15 mouse cellular contexts compared by ENCODE assay signal in genomic region chr19:56461522-56462101, GRCm38 (mm10). TPM values are rescaled to one million over a fixed set of nuclear protein-coding genes. Genes with fewer than 3 reads are reported as not detected.
DNase-seq lines count a peak whose midpoint lies in the region; ATAC-seq lines count a peak whose summit lies in the region.
"Had no signal": no experiment of that assay in that cellular context is flagged by ENCODE, and none has a peak within 500 bp of the region (broad histone marks: within the 10 kb centered on the region; RNA-seq: fewer than 3 reads in every experiment).

Gene Plekhs1, plus strand, starts transcription at chr19:56461640.

- H3K4me1 ChIP-seq in intestine, embryonic 15.5 days (replicated peaks) = peaks cover 5% of the 10 kb centered on the region; the same call in 1 of the 2 replicates
- no peaks in the 10 kb centered on the region for H3K4me1 ChIP-seq in midbrain, embryonic 16.5 days (ENCODE audit: control insufficient read depth, insufficient read depth, low read length)
- H3K4me1 ChIP-seq in hindbrain, embryonic 12.5 days = no peaks in the 10 kb centered on the region
- H3K4me1 ChIP-seq: embryonic facial prominence, embryonic 15.5 days had no signal

- H3K27me3 ChIP-seq in intestine, embryonic 15.5 days (replicated peaks) = no peaks in the 10 kb centered on the region
- no peaks in the 10 kb centered on the region for H3K27me3 ChIP-seq in midbrain, embryonic 16.5 days (ENCODE audit: control insufficient read depth, insufficient read depth, low read depth, low read length)
- H3K27me3 ChIP-seq in hindbrain, embryonic 12.5 days = no peaks in the 10 kb centered on the region
- H3K27me3 ChIP-seq: embryonic facial prominence, embryonic 15.5 days; forebrain, embryonic 15.5 days; heart, embryonic 12.5 days; limb, embryonic 15.5 days had no signal

- WGBS in intestine, embryonic 15.5 days = 55% methylated on average over 10 of the region's 10 CpGs
- WGBS in midbrain, embryonic 16.5 days = 64% methylated on average over 10 of the region's 10 CpGs
- 76% methylated on average over 10 of the region's 10 CpGs for WGBS in hindbrain, embryonic 12.5 days

- H3K27ac ChIP-seq in intestine, embryonic 15.5 days = no peak within 1 kb of the TSS
- H3K27ac ChIP-seq in midbrain, embryonic 16.5 days (ENCODE audit: low read length) = no peak within 1 kb of the TSS
- H3K27ac ChIP-seq in hindbrain, embryonic 12.5 days = no peak within 1 kb of the TSS
- H3K27ac ChIP-seq: embryonic facial prominence, embryonic 15.5 days; forebrain, embryonic 15.5 days; gastrocnemius, adult 2 months; limb, embryonic 15.5 days had no signal

- H3K9ac ChIP-seq in intestine, embryonic 15.5 days = no peak within 1 kb of the TSS
- no peak within 1 kb of the TSS for H3K9ac ChIP-seq in midbrain, embryonic 16.5 days (ENCODE audit: low read depth, low read length)
- H3K9ac ChIP-seq in hindbrain, embryonic 12.5 days = no peak within 1 kb of the TSS
- H3K9ac ChIP-seq: embryonic facial prominence, embryonic 15.5 days; forebrain, embryonic 15.5 days; heart, embryonic 12.5 days; limb, embryonic 15.5 days had no signal

- no peak within 1 kb of the TSS for H3K4me2 ChIP-seq in intestine, embryonic 15.5 days (replicated peaks)
- H3K4me2 ChIP-seq in midbrain, embryonic 16.5 days (ENCODE audit: low read length) = no peak within 1 kb of the TSS
- no peak within 1 kb of the TSS for H3K4me2 ChIP-seq in hindbrain, embryonic 12.5 days (replicated peaks)
- H3K4me2 ChIP-seq: embryonic facial prominence, embryonic 15.5 days; forebrain, embryonic 15.5 days; heart, embryonic 12.5 days; limb, embryonic 15.5 days had no signal

- no peak within 1 kb of the TSS for H3K4me3 ChIP-seq in intestine, embryonic 15.5 days (replicated peaks)
- H3K4me3 ChIP-seq in midbrain, embryonic 16.5 days (ENCODE audit: low read depth, low read length) = no peak within 1 kb of the TSS
- H3K4me3 ChIP-seq in hindbrain, embryonic 12.5 days = no peak within 1 kb of the TSS
- H3K4me3 ChIP-seq: embryonic facial prominence, embryonic 15.5 days; forebrain, embryonic 15.5 days; gastrocnemius, adult 2 months; heart, embryonic 12.5 days; limb, embryonic 15.5 days had no signal

- H3K9me3 ChIP-seq in intestine, embryonic 15.5 days = no peaks in the 10 kb centered on the region
- H3K9me3 ChIP-seq in midbrain, embryonic 16.5 days (replicated peaks; ENCODE audit: control insufficient read depth, low read length, poor library complexity, severe bottlenecking) = no peaks in the 10 kb centered on the region
- no peaks in the 10 kb centered on the region for H3K9me3 ChIP-seq in hindbrain, embryonic 12.5 days (replicated peaks)
- H3K9me3 ChIP-seq: embryonic facial prominence, embryonic 15.5 days; forebrain, embryonic 15.5 days; heart, embryonic 12.5 days; limb, embryonic 15.5 days had no signal

- H3K36me3 ChIP-seq in intestine, embryonic 15.5 days = no peaks in the 10 kb centered on the region
- H3K36me3 ChIP-seq in midbrain, embryonic 16.5 days (ENCODE audit: control insufficient read depth, insufficient read depth, low read length) = no peaks in the 10 kb centered on the region
- no peaks in the 10 kb centered on the region for H3K36me3 ChIP-seq in hindbrain, embryonic 12.5 days
- H3K36me3 ChIP-seq: embryonic facial prominence, embryonic 15.5 days; forebrain, embryonic 15.5 days; heart, embryonic 12.5 days; limb, embryonic 15.5 days had no signal

- peak; percentile 32 for DNase-seq in kidney, adult 18-20 months
- no peak for DNase-seq in kidney, postnatal 4 days
- DNase-seq in adipocyte (ENCODE audit: low spot score) = peak; percentile 47
- peak; percentile 15 for DNase-seq in lung, postnatal 25 days (ENCODE audit: low spot score)
- DNase-seq: cerebellum, adult 8-10 months; gastrocnemius, adult 2 months; right cerebral cortex, postnatal 25 days had no signal

- ATAC-seq in intestine, embryonic 15.5 days = peak; percentile 92
- ATAC-seq in midbrain, embryonic 16.5 days = no peak
- no peak for ATAC-seq in hindbrain, embryonic 12.5 days (ENCODE audit: low FRiP score)
- ATAC-seq: forebrain, embryonic 15.5 days had no signal

RNA-seq across cellular contexts. Expression of gene Plekhs1, which starts in this region (rescaled TPM):
- polyA plus RNA-seq in intestine, embryonic 15.5 days (2015; fragmentation: Nextera tagmentation; extraction: Ambion mirVana) = 0.49 and 0.72 TPM in 2 replicates
- polyA plus RNA-seq in midbrain, embryonic 16.5 days (2015; fragmentation: Nextera tagmentation; extraction: Ambion mirVana) = 0.09 and 0.29 TPM in 2 replicates
- 0.18 TPM in 2 replicates for polyA plus RNA-seq in hindbrain, embryonic 12.5 days (2016; fragmentation: Nextera tagmentation; extraction: Ambion mirVana)
- polyA plus RNA-seq: heart, embryonic 12.5 days; hindbrain, embryonic 11.5 days; limb, embryonic 15.5 days had no signal

Comparison
In these comparisons a context has a peak if more than half of its experiments do, and no peak if none do; other contexts are left out.
1. DNase-seq: peak in kidney, adult 18-20 months (single experiment), adipocyte (single experiment) and lung, postnatal 25 days (single experiment); none in kidney, postnatal 4 days (0 of 2).
2. Peak in ATAC-seq in intestine, embryonic 15.5 days; RNA of the gene not detected or under 1 TPM.